Mouse (Mus musculus): ENCODE data around the gene Cpsf2.

DNA sequence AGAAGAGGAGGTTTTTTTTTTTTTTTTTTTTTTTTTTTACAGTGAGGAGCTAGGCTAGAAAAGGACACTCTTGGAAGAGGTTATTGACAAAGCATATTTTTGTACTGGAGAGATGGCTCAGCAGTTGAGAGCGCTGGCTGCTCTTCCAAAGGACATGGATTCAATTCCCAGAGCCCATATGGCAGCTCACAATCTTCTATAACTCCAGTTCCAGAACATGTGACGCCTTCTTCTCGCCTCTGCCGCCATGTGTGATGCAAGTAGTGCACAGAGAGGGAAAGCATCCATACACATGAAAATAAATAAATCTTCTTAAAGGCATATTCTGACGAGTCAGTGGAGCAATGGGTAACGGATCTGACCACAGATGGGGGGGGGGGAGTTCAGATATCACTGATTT is 46.1 kb downstream of the Cpsf2 start:
- TF ChIP-seq CHD2 (IDR thresholded peaks at IDR 0.05; ENCODE audit: low read depth, low read length) (no peak), ZNF384 (IDR thresholded peaks at IDR 0.05; ENCODE audit: low read depth, low read length) (no peak), HCFC1 (IDR thresholded peaks at IDR 0.05; ENCODE audit: borderline replicate concordance, insufficient read depth, low read length) (no peak), ZC3H11A (IDR thresholded peaks at IDR 0.05; ENCODE audit: borderline replicate concordance, low read depth, low read length) (no peak)
